Mouse (Mus musculus): ENCODE measurements at regions not wholly inside any gene's neighbourhood (a gene's known extent, or its start where the extent isn't known, plus 50 kb on each side); places are given as distances from the start of the nearest gene placed in this dataset.

DNA sequence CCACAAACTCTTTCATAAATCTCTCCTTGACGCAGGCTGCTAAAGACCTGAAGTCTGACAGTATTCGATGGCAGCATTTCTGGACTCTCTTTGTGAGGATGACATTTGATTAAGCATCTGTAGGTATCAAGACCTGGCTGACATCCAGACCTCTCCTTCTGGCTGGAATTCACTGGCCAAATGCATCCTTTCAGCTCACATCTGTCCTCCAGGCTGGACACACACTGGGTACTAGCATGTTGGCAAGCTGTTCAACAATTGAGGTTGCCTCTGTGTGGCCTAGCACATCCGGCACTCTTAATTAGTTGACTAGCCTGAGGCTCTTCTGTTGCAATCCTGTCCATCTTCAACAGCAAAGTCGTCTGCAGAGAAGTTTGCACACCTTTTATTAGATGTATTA lies 197.8 kb upstream of the Sgcd start:
- DNase-seq = no peak
- intact Hi-C loops (cut with DNase I) = no loop called here

DNA sequence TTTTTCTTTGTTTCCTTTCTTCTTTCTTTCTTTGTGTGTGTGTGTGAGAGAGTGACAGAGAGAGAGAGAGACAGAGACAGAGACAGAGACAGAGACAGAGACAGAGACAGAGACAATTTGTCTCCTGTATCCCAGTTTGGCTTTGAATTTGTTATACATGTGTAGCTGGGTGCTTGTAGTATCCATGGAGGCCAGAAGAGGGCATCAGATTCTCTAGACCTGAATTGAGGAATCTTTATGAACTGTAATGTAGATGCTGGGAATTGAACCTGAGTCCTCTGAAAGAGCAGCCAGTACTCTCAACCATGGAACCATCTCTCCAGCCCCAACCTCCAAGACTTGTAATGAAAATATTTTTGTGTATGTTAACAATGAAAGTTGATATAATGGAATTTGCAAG lies 190.2 kb upstream of the Sgcd start:
- intact Hi-C loops (cut with DNase I) = loop anchor here (5.0 kb wide), 1 partner anchor 408 kb away; no protein-coding TSS in a partner anchor
- peak; percentile 1 to 4 for DNase-seq

DNA sequence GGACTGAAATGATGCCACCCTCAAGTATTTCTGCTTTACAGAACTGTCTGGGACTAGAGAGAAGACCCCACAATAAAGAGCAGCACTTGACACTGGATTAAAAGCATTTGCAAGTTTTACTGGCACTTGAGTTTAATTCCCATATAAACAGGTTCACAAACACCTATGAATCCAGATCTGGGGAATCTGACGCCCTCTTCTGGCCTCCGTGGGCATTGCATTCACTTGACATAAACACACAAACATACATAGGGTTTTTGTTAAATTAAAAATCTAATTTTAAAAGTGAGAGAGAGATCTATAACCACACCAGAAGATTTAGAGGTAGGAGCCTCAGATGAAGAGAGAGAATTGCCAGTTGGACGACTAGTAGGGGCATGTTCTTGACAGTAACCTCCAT lies 189.4 kb upstream of the Sgcd start:
- intact Hi-C loops (cut with DNase I) = loop anchor here (5.0 kb wide), 1 partner anchor 409 kb away; no protein-coding TSS in a partner anchor
- no peak for DNase-seq

DNA sequence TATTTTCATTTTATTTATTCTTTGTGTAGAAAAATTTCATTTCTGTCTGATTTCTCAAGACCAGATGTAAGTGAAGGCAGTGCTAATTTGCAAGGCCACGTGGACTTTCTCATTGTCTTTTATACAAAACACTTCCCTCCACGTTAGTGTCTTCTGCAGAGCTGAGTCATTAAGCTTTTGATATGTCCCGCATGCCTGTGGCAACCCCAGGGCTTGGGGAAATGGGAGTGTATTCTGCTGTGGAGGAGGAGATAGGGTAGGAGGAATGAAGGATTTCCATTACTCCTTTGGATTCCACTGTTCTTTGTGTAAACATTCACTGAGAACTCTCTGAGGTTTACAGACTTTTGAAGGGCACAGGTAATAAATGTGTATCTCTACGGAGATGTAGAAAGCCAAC lies 187.7 kb upstream of the Sgcd start:
- intact Hi-C loops (cut with DNase I) = loop anchor here (5.0 kb wide), 1 partner anchor 411 kb away; no protein-coding TSS in a partner anchor
- DNase-seq = no peak

DNA sequence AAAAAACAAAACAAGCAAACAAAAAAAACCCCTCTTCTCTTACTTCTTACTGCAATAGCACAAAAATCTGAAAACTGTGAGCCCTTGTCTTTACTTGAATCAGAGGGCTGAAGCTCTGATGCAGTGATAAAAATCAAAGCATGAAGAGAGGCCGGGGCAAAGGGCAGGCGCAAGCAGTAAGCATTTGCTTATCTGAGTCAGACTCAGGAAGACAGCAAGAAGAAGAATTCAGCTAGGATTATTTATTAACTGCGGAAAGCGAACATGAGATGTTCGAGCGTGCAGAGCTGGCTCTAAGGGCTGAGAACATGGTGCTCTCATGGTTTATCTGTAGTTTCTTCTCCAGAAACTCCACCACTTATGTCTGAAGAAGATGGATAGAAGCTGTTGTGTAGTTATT lies 163.4 kb upstream of the Sgcd start:
- intact Hi-C loops (cut with DNase I) = no loop called here
- DNase-seq = no peak

DNA sequence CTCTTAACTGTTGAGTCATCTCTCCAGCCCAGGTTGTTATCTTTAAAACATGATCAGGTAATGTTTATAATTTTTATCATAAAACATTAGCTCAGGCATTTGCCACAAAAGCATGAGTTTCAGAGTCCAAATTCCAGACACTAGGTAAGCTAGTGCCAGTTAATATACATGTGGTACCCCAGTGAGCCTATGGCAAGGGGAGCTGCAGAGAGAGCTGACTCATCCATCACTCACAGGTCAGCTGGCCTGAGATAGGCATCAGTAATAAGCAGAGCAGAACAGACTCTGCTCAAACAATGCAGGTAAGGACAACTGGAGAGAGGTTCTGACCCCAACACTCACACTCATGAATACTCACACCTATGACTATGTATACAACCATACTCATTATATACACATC lies 144.6 kb upstream of the Sgcd start:
- no peak for DNase-seq
- intact Hi-C loops (cut with DNase I) = no loop called here

DNA sequence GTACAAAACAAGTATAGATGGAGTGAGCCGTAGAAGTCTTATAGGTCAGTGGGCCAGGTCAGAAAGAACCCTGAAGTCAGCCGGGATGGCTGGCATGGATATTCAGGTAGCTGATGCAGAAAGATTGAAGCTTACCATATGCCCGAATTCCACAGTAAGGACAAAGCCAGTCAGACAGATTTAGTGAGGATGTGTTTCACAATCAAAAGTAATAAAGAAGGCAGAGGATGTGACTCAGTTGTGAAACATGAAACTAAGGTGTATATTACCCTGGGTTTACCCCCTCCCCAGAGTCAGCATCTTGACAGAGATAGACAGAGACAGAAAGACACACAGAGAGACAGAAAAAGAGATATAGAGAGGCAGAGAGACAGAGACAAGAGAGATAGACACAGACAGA lies 109.3 kb upstream of the Sgcd start:
- intact Hi-C loops (cut with DNase I) = no loop called here
- DNase-seq = no peak

DNA sequence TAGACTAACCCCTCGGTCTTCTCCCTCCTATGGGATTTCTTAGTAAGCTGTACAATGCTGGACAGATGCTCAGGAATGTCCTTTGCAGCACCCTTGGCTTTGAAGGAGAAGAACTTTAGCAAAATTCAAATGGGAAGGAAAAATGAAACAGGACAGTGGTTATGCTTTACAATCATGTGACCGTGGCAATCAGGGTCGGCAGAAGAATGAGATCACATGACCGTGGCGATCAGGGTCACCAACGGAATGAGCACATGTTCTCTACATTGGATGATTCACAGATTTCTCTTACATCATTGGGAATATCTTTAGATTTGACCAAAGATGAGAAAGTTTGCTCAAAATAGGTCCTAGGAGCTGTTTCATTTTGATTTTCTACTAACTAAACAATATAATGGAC lies 108.7 kb upstream of the Sgcd start:
- intact Hi-C loops (cut with DNase I) = no loop called here
- no peak for DNase-seq

DNA sequence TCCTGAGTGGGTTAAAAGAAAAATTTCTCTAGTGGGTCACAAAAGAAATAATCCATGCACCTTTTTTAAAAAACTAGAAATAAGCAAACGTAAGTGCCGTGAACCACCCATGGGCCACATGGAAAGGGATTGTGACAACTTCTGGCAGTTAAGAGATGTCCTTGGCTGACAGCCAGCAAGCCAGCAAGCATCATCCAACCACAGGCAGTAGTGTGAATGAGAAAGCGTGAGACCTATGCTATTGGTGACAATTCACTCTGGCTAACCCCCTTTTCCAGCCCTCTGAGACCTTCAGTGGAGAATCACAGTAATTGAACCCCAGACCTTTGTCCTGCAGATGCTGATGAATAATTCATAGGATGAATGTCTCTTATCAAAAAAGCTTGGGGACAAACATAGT lies 78.3 kb upstream of the Sgcd start:
- DNase-seq = peak; percentile 30 to 40
- intact Hi-C loops (cut with DNase I) = no loop called here

DNA sequence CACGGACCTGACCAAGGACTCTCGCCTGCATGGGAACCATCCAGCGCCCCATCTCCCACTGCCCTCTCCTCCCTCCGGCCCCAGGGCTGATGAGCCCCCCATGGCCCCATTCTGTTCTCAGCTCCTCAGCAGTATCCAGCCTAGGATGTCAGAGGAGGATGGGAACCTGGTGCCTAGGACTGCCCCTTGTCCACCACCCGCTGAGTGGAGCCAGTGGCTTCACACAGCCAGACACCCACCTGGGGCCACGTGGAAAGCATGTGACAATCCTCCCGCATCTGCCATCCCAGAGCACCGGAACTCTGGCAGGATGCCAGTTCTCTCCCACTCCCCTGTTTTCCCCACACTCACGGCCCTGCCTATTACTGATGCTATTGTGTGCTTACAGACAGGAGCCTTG lies 75.0 kb upstream of the Sgcd start:
- intact Hi-C loops (cut with DNase I) = no loop called here
- no peak for DNase-seq

DNA sequence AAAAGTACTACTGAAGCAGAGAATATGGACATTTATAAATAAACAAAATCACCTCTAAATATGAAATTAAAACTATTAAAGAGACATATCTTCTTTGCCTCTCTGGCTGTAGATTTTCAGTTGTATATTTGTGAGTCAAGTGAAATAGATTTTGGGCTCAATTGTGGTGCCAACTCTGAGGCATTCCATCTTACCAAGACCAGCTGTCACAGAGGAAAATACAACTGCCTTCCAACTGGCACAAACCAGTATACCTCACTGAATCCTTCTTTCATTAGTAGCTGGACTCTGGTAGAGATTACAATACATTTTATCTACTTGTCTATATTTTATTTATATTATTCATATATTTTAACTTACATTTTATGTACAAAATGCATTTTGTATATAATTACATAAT lies 72.7 kb upstream of the Sgcd start:
- DNase-seq = no peak
- intact Hi-C loops (cut with DNase I) = no loop called here

DNA sequence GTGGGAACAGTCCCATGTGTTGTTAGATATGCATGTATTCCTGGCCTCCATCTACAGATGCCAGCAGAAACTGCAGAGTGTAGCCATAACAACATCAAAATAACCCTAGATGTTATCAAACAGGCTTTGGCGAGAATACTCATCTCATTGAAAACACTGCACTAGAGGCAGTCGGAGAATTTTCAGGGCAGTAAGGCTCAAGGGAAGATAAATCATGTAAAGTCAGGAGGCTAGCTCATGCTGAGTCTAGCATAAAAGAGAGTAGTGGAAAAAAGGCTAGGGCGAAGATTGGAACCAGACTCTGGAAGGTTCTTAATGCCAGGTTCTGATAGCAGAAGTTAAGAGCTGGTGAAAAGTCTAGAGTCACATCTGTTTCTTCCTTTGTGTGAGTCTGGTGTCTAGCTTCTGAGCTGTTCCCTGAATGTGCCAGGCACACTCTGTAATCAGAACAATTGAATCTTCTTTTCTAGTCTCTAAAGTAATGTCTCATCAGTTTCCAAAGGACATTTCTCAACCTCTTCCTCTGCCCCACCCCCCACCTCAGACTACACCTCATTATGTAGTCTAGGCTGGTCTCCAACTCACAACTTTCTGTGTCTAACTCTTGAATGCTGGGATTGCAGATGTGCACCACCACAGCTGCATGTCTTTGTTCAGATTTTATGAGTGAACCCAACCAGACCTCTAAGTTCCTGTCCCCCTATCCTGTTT lies 62.5 kb upstream of the Sgcd start:
- intact Hi-C loops (cut with DNase I) = no loop called here
- peak in 1 of 2 experiments; percentile 3 for DNase-seq

DNA sequence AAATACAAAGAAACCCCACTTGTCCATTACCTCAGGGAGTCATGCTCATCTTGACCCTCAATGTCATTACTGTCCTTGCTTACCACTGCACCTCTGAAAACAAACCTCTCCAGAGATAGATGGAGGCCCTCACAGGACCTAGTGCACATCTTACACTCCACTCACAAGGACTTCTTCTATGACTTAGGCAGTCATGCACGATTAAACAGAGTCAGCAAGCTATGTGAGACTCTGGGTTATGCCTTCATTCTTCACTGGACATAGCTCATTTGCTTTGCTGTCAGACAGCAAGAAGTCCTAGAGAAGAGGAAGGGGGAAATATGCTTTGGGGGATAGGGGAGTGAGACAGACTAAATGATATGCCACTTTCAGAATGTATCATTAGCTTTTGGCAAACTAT lies 59.5 kb upstream of the Sgcd start:
- no peak for DNase-seq
- intact Hi-C loops (cut with DNase I) = no loop called here
